Mouse (Mus musculus): Measurements from ENCODE around the gene Frs2. TPM values are rescaled to one million over a fixed set of nuclear protein-coding genes. Genes with fewer than 3 reads are reported as not detected.

Gene Frs2
- polyA plus RNA-seq, 1 experiment from 2014 or later, result 28.5 TPM

DNA sequence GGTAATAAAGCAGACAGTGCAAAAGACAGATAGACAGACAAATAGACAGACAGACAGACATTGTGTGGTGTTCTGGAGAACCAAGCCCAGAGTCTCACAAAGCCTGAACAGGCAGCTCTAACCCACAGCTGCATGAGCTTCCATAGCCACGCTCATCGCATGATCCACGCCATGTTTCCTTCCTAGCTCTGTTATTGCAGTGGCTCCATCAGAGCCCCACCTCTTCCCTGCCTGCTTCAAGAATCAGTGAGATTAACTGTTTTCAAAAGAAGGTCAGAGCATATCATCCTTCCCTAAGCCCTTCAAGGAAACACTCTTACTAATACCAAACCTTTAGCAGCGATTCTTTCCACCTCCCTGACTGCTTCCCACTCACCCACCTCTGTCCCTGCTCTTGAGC, 43.3 kb downstream of the Frs2 start:
- no peak overlapping the region for H3K4me3 ChIP-seq (ENCODE audit: low read depth, low read length)
- H3K9ac ChIP-seq (ENCODE audit: low read length), result no peak overlapping the region
- DNase-seq (ENCODE audit: low spot score, missing footprints) (no peak), ATAC-seq (ENCODE audit: low FRiP score) (no peak)
- WGBS, result 52% methylated on average over 4 of the region's 4 CpGs
- H3K27me3 ChIP-seq (ENCODE audit: control insufficient read depth, insufficient read depth, low read length), result no peaks in the 10 kb centered on the region
- no peaks in the 10 kb centered on the region for H3K9me3 ChIP-seq (ENCODE audit: control insufficient read depth, low read length)
- H3K4me2 ChIP-seq, result no peak overlapping the region
- peaks cover 13% of the 10 kb centered on the region for H3K4me1 ChIP-seq (ENCODE audit: control insufficient read depth, insufficient read depth, low read length)
- no peaks in the 10 kb centered on the region for H3K36me3 ChIP-seq (ENCODE audit: control insufficient read depth, insufficient read depth, low read length)
- H3K27ac ChIP-seq (ENCODE audit: low read depth, low read length), result no peak overlapping the region

DNA sequence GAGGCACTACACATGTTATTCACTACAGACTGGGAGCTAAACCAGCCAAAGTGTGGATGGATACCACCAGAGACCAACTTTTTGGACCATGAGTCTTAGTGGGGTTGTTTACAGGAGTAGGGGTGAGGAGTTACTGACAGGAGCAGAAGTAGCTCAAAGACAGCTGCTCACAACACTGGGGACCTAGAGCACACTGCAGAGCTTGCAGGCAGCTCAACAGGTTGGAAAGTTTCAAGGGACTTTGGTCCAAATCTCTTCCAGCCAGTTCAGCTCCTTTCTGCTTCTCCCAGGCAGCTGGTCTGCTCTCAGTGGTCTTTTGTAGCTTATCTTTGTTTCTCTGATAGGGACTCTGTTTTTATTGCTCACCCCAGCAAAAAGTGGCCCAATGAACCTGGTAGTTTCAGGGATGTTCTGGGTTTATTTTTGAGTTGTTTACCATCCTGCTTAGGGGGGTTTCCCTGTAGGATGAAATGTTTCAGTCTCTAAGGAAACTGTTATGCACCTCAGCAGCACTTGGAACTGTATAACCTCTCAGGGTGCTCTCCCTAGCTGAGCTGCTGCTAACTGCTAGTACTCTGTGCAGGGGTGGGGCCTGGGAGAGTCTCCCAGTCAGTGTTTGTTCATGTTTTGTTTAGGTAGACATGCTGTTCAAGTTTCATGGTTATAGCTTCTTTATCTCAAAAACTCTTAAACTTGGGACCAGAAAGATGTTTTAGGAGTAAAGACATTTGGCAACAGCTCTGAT, 44.3 kb downstream of the Frs2 start:
- Histone ChIP-seq H3K9me3 (ENCODE audit: control insufficient read depth, low read length) (no peaks in the 10 kb centered on the region), H3K4me2 (no peak overlapping the region), H3K36me3 (ENCODE audit: control insufficient read depth, insufficient read depth, low read length) (no peaks in the 10 kb centered on the region), H3K27me3 (ENCODE audit: control insufficient read depth, insufficient read depth, low read length) (no peaks in the 10 kb centered on the region), H3K9ac (ENCODE audit: low read length) (no peak overlapping the region), H3K27ac (ENCODE audit: low read depth, low read length) (no peak overlapping the region), H3K4me1 (ENCODE audit: control insufficient read depth, insufficient read depth, low read length) (peaks cover 13% of the 10 kb centered on the region), H3K4me3 (ENCODE audit: low read depth, low read length) (no peak overlapping the region)
- DNase-seq (ENCODE audit: low spot score, missing footprints) (no peak), ATAC-seq (ENCODE audit: low FRiP score) (no peak)

DNA sequence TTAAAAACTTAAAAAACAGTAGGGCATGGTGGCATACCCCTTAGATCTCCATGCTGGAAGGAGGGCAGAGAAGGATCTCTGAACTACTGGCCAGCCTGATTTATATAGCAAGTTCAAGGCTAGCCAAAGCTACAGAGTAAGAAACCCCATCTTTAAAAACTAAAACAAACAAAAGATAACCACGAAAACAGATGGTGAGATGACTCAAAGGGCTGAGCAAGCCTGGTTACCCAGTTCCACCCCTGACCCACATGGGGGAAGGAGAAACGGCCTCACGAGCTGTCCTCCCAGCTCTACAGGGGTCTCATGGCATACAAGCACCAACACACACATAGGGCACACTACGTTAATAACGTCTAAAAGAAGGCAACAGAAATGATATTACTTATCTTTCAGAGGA, 48.2 kb downstream of the Frs2 start:
- WGBS, result 81% methylated on average over 5 of the region's 5 CpGs
- no peak overlapping the region for H3K27ac ChIP-seq (ENCODE audit: low read depth, low read length)

DNA sequence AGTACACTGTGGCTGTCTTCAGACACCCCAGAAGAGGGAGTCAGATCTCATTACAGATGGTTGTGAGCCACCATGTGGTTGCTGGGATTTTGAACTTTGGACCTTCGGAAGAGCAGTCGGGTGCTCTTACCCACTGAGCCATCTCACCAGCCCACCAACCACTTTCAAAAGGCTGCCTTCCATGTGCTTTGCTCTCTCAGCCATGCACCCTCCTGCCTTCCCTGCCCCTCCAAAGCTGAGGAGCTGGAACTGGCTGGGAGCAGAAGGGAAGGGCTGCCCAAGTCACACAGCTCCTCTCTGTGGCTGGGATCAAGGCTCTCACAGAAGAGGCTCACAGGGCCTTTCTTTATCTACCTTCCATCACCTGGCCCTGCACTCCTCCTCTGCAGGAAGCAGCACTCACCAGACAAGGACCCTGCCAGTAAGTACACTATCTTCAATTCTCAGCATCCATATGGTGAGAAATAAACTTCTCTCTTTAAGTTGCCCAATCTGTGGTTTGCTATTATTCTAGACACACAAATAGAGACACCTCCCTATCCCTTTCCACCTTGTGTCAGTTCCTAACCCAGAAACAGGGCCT, 51.1 kb downstream of the Frs2 start:
- no peaks in the 10 kb centered on the region for H3K9me3 ChIP-seq (ENCODE audit: control insufficient read depth, low read length)
- H3K4me2 ChIP-seq, result no peak overlapping the region
- DNase-seq (ENCODE audit: low spot score, missing footprints), result no peak
- 72% methylated on average over 2 of the region's 2 CpGs for WGBS
- H3K4me3 ChIP-seq (ENCODE audit: low read depth, low read length), result no peak overlapping the region
- H3K9ac ChIP-seq (ENCODE audit: low read length), result no peak overlapping the region
- no peak for ATAC-seq (ENCODE audit: low FRiP score)
- H3K27ac ChIP-seq (ENCODE audit: low read depth, low read length), result no peak overlapping the region
- no peaks in the 10 kb centered on the region for H3K27me3 ChIP-seq (ENCODE audit: control insufficient read depth, insufficient read depth, low read length)
- H3K4me1 ChIP-seq (ENCODE audit: control insufficient read depth, insufficient read depth, low read length), result peaks cover 20% of the 10 kb centered on the region
- H3K36me3 ChIP-seq (ENCODE audit: control insufficient read depth, insufficient read depth, low read length), result no peaks in the 10 kb centered on the region

More for the DNA sequence above, 48.2 kb downstream of the Frs2 start:
- ATAC-seq (ENCODE audit: low FRiP score), result no peak
- Histone ChIP-seq H3K36me3 (ENCODE audit: control insufficient read depth, insufficient read depth, low read length) (no peaks in the 10 kb centered on the region), H3K4me1 (ENCODE audit: control insufficient read depth, insufficient read depth, low read length) (peaks cover 7% of the 10 kb centered on the region; the same call in 1 of the 2 replicates), H3K9ac (ENCODE audit: low read length) (no peak overlapping the region), H3K4me2 (no peak overlapping the region), H3K27me3 (ENCODE audit: control insufficient read depth, insufficient read depth, low read length) (no peaks in the 10 kb centered on the region), H3K9me3 (ENCODE audit: control insufficient read depth, low read length) (no peaks in the 10 kb centered on the region), H3K4me3 (ENCODE audit: low read depth, low read length) (no peak overlapping the region)
- DNase-seq (ENCODE audit: low spot score, missing footprints), result no peak

DNA sequence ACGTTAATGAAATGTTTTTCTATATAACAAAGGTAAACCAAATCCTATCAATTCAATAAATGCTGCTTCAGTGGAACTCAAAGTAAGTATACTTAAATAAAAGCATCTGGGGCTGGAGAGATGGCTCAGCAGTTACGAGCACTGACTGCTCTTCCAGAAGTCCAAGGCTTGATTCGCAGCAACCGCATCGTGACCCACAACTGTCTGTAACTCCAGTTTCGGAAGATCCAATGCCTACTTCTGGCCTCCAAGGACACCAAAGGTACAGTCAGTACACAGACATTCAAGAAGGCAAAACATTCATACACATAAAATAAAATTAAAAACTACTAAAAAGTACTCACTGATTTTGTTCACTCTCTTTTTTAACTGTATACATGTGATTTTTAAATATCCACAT, 52.2 kb downstream of the Frs2 start:
- DNase-seq (ENCODE audit: low spot score, missing footprints) (no peak), ATAC-seq (ENCODE audit: low FRiP score) (no peak)
- 88% methylated on average over 6 of the region's 6 CpGs for WGBS
- Histone ChIP-seq H3K4me1 (ENCODE audit: control insufficient read depth, insufficient read depth, low read length) (peaks cover 20% of the 10 kb centered on the region), H3K9ac (ENCODE audit: low read length) (no peak overlapping the region), H3K4me3 (ENCODE audit: low read depth, low read length) (no peak overlapping the region), H3K27me3 (ENCODE audit: control insufficient read depth, insufficient read depth, low read length) (no peaks in the 10 kb centered on the region), H3K4me2 (no peak overlapping the region), H3K27ac (ENCODE audit: low read depth, low read length) (no peak overlapping the region), H3K36me3 (ENCODE audit: control insufficient read depth, insufficient read depth, low read length) (no peaks in the 10 kb centered on the region), H3K9me3 (ENCODE audit: control insufficient read depth, low read length) (no peaks in the 10 kb centered on the region)

DNA sequence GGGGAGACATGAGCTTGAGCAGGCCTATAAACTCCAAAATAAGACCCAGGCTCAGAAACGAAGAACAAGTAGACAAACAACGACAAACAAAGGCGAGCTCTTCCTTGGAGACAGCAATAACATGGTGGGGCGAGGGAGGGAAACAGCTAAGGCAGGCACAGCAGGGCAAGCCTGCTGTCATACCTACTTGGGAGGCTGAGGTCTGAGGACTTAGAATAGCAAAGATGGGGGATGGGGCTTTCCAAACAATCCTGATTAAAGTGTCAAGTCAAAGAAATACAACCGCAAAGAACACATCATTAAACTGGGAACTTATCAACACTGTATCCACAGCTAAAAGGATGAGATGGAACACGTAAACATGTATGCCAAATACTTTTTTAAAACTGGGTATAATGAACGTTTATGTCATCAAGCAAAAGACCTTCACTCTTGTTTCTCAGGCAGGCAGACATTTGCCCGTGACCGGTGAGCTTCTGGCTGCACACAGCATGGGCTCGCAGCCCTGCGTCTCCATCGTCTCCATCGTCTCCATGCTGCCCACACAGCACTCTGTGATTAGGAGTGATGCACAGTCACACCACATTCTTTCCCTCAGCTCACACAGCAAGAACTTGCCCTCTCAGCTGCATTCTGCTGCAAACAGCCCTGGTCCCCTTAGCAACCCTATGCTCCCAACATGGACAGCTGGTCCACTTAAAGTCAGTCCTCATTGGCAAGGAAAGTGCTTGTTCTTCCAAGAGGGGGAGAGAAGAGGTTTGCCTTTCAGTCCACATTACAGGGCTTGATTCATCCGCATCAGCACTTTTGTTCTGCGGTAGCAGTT, 53.6 kb downstream of the Frs2 start:
- Histone ChIP-seq H3K9ac (ENCODE audit: low read length) (peak overlapping the region; percentile 24; the same call in 1 of the 2 replicates), H3K27me3 (ENCODE audit: control insufficient read depth, insufficient read depth, low read length) (no peaks in the 10 kb centered on the region), H3K4me1 (ENCODE audit: control insufficient read depth, insufficient read depth, low read length) (peaks cover 20% of the 10 kb centered on the region), H3K36me3 (ENCODE audit: control insufficient read depth, insufficient read depth, low read length) (no peaks in the 10 kb centered on the region), H3K4me3 (ENCODE audit: low read depth, low read length) (no peak overlapping the region), H3K9me3 (ENCODE audit: control insufficient read depth, low read length) (no peaks in the 10 kb centered on the region), H3K27ac (ENCODE audit: low read depth, low read length) (peak overlapping the region; percentile 86), H3K4me2 (peak overlapping the region; percentile 6)
- 19% methylated on average over 15 of the region's 15 CpGs for WGBS
- ATAC-seq (ENCODE audit: low FRiP score), result peak; percentile 95
- DNase-seq (ENCODE audit: low spot score, missing footprints), result peak; percentile 92

DNA sequence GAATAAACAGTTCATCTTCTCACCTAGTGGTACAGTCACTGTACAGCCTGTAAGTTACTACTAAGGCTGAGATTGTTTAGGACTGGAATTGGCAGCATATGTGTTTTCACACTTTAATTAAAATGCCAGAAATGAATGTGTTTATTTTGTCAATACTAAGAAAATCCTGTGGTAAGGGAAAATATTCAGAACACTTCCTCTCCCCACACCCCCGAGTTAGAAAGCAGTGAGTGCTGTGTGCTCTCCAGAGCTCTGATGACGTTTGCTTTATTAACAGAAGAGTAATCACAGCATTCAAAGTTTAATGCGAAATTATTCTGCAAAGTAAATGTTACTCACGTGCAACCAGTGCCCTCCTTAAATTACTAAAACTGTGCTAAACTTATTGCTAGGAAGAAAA, 58.7 kb downstream of the Frs2 start:
- DNase-seq (ENCODE audit: low spot score, missing footprints) (no peak), ATAC-seq (ENCODE audit: low FRiP score) (no peak)
- H3K9ac ChIP-seq (ENCODE audit: low read length), result no peak overlapping the region
- H3K9me3 ChIP-seq (ENCODE audit: control insufficient read depth, low read length), result no peaks in the 10 kb centered on the region
- H3K27me3 ChIP-seq (ENCODE audit: control insufficient read depth, insufficient read depth, low read length), result no peaks in the 10 kb centered on the region
- 80% methylated on average over 4 of the region's 4 CpGs for WGBS
- peaks cover 10% of the 10 kb centered on the region for H3K4me1 ChIP-seq (ENCODE audit: control insufficient read depth, insufficient read depth, low read length)
- H3K36me3 ChIP-seq (ENCODE audit: control insufficient read depth, insufficient read depth, low read length), result no peaks in the 10 kb centered on the region
- H3K4me2 ChIP-seq, result no peak overlapping the region
- no peak overlapping the region for H3K4me3 ChIP-seq (ENCODE audit: low read depth, low read length)
- H3K27ac ChIP-seq (ENCODE audit: low read depth, low read length), result no peak overlapping the region

DNA sequence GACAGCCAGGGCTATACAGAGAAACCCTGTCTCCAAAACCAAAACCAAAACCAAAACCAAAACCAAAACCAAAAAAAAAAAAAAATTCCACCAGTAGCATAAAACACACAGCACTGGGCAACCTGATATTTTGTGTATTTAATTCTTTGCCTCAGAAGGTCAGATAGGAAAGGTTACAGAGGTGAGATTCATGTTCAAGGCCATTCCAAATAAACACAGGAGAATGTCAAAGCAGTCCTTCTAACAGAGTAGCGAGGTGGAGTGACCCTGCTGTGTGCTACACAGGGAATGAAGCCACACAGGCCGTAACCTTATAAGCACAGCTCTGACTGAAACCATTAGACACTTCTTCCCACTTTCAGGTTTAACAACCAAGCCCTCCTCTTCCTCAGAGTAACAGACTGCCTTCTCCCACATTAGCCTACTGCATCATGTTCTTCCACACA, 66.4 kb downstream of the Frs2 start:
- WGBS, result 86% methylated on average over 2 of the region's 2 CpGs
- H3K36me3 ChIP-seq (ENCODE audit: control insufficient read depth, insufficient read depth, low read length), result peaks cover 5% of the 10 kb centered on the region; the same call in 1 of the 2 replicates

DNA sequence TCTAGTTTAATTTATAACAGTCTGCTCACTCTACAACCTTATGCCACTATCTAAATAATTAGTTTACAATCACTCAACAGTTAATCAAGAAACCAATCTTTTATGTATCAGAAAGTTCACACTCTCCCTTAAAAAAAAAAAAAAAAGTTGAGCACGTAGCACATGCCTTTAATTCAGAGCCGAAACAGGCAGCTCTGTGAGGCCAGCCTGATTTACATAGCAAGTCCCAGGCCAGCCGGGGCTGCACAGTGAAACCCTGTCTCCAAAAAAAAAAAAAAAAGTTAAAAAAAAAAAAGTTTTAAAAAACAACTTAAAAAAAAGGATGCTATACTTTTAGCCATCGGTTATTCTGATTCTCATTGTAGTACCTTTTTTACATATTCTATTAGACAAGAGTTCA, 67.0 kb downstream of the Frs2 start:
- ATAC-seq (ENCODE audit: low FRiP score) (no peak), DNase-seq (ENCODE audit: low spot score, missing footprints) (no peak)
- H3K4me2 ChIP-seq, result no peak overlapping the region
- H3K9me3 ChIP-seq (ENCODE audit: control insufficient read depth, low read length), result no peaks in the 10 kb centered on the region
- 77% methylated on average over 4 of the region's 4 CpGs for WGBS
- no peak overlapping the region for H3K27ac ChIP-seq (ENCODE audit: low read depth, low read length)
- no peaks in the 10 kb centered on the region for H3K4me1 ChIP-seq (ENCODE audit: control insufficient read depth, insufficient read depth, low read length)
- no peak overlapping the region for H3K9ac ChIP-seq (ENCODE audit: low read length)
- H3K36me3 ChIP-seq (ENCODE audit: control insufficient read depth, insufficient read depth, low read length), result peaks cover 10% of the 10 kb centered on the region
- H3K4me3 ChIP-seq (ENCODE audit: low read depth, low read length), result no peak overlapping the region
- H3K27me3 ChIP-seq (ENCODE audit: control insufficient read depth, insufficient read depth, low read length), result no peaks in the 10 kb centered on the region

More for the DNA sequence above, 66.4 kb downstream of the Frs2 start:
- ATAC-seq (ENCODE audit: low FRiP score) (no peak), DNase-seq (ENCODE audit: low spot score, missing footprints) (no peak)
- Histone ChIP-seq H3K4me3 (ENCODE audit: low read depth, low read length) (no peak overlapping the region), H3K9ac (ENCODE audit: low read length) (no peak overlapping the region), H3K4me1 (ENCODE audit: control insufficient read depth, insufficient read depth, low read length) (no peaks in the 10 kb centered on the region), H3K27ac (ENCODE audit: low read depth, low read length) (no peak overlapping the region), H3K4me2 (no peak overlapping the region), H3K27me3 (ENCODE audit: control insufficient read depth, insufficient read depth, low read length) (no peaks in the 10 kb centered on the region), H3K9me3 (ENCODE audit: control insufficient read depth, low read length) (no peaks in the 10 kb centered on the region)
